Mouse (Mus musculus): ENCODE data around the gene Manea. TPM values are rescaled to one million over a fixed set of nuclear protein-coding genes. Genes with fewer than 3 reads are reported as not detected.
"Not testable (repeated sequence)": the region's sequence is repeated elsewhere in the genome, so short reads cannot be mapped to it uniquely, and the experiment has no call there.

Gene Manea
- 10 to 100 TPM; 19.0 to 19.2 TPM for total RNA-seq (2021)

DNA sequence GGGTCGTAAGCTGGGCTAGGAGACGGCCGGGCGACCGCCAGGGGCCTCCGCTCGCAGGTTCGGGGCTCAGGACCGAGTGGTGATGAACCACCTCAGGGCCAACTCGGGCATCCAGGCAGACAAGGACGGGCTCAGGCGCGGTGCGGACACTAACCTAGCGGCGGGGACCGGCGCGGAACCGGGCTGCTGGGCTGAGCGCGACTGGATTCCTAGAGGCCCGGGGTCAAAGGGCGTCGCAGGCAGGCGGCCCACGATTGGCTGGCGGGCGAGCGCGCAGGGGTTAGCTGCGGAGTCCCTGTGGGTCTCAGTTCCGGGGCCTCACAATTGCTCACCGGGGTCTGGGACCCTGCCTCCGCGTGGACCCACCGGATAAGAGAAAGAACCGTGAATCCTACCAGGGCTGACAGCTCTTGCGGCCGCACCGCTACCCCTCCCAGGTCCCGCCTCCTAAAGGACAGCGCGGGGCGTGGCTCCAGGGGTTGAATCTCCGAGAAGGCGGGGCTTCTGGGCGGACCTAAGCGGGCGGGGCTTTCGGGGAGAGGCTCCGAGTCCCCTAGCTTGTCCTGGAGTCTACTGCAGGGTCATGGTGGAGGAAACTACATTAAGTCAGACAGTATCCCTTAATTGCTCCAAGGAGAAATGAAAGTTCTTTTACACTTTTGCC, at the start of gene Manea:
TSS of gene Manea (minus strand) at position 449 of the 664 bp plus-strand sequence.
- peak; percentile 95 for DNase-seq
- intact Hi-C loops (cut with DNase I): no loop called here

DNA sequence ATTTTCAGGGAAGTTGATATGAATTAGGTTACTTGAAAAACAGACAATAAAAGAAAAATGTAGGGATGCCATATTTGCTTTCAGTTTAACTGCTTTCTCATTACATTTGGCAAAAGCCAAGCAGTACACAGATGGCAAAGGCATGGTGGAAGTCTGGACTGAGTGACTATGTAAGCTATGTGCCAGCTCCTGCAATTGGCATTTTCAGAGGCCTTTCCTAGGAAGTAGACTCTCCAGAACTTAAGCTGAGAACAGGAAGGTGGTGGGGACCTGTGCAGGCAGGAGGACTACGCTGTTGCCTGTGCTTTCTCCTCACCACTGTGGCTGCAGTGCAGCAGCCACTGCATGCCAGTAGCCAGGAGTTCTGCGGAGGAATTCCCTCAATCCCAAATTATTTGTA, 7.9 kb upstream of the Manea start:
- DNase-seq: no peak
- intact Hi-C loops (cut with DNase I): no loop called here

DNA sequence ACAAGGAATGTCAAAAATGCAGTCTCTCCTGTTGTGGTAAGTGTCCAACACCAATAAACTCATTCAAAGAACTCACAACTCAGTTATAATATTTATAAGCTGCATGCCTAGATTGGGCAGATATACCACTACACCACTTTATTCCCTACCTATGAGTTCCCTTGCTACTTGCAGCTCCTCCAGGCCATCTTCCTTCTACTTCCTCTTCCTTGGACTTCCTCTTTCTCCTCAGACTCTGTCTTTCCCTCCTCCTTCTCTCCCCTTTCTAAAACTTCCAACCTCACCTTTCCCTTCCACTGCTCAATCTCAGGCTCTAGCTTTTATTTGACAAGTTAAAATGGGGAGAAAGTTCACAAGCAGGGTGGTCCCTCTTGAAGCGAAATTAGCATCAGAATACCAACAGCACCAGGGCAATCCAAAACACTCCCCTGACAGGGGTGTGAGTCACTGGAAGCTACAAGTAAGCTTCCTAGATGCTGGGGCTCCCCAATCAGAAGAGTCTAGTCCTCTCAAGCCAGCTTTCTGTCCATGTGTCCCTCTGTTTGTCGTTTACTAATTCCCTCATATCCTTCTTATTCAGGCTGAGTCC, 7.0 kb upstream of the Manea start:
- intact Hi-C loops (cut with DNase I): no loop called here
- DNase-seq: no peak

DNA sequence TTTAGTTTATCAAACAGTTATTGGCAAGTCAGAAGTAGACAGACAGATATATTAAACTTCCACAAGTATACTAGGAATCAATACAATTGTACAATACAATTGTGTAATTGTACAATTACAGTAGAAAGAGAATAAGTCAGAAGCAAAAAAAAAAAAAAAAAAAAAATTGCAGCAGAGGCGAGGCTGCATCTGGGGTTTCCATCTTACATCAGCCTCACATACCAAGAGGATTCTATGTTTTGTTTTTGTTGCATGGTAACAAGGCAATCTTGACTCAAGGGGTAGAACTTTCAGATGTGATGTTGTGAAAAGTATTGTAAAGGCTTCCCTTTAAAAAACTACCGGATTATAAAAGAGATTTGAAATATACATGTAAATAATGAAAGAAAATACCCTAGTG, 548 bp upstream of the Manea start:
- intact Hi-C loops (cut with DNase I): no loop called here
- DNase-seq: no peak

DNA sequence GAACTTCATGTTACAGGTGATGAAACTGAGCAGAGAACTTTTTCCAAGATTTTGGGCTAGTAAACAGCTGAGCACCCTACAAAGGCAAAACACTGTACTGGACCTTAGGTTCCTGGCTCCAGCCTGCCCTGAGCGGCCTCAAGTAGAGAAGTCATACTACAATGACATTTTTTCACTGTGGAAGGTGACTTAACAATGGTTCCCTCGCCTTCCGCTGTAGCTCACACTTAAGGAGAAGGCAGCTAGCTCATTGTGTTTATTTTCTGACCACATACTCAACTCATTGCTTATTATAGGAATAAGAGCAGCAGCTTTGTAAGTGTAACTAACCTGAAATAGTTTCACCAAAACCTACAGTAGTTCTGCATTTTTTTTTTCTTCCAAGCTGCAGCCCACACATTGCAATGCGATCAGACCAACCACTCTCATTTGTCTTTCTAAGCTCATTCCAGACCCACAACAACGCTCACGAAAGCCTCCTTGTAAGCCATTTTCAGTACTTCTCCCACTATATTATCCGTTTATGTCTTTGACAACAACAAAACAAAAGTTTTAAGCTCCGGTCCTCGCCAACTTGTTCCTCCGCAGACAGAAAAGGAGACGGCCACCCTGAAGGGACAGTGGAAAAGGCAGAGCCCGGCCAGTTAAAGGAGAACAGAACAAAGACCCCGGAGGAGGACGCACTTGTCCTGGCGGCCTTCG, 799 bp downstream of the Manea start:
- peak in 1 of 2 experiments; percentile 13 for DNase-seq
- intact Hi-C loops (cut with DNase I): no loop called here

DNA sequence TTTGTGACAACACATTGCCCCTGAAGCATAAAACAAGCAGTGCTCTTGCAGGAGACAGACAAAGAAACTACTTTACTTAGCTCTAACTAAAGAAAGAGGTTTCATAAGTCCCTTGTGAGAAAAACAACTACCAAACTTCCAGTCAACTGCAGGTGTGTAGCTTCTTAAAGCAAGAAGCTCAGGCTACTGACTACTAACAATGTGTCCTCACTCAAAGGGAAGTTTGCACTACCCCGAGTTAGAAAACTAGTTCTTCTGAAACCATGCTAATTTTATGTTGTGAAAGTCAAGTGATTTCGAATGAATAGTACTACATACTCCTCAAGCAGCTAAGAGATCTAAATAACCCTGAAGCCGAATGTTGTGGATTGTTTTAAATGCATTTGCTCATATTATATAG, 1.6 kb downstream of the Manea start:
- intact Hi-C loops (cut with DNase I): no loop called here

DNA sequence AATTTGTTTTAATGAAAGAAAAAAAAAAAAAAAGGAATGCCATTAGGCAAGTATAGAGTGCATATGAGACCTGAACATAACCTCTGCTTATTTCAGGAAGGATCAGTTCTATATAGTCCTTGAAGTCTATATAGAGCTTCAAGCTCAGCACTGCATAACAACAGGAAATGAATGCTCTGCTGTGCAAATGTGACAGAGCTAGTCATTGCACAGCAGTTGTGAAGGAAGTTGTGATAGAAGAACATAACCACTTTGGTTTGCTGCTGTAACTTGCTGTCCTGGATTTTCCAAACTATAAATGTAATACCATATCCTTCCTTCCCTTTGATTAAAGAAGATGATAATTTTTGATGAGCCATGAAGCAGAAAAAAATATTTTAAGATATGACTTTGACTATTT, 4.3 kb downstream of the Manea start:
- no peak for DNase-seq
- intact Hi-C loops (cut with DNase I): no loop called here

More for the DNA sequence above, 1.6 kb downstream of the Manea start:
- DNase-seq: no peak

DNA sequence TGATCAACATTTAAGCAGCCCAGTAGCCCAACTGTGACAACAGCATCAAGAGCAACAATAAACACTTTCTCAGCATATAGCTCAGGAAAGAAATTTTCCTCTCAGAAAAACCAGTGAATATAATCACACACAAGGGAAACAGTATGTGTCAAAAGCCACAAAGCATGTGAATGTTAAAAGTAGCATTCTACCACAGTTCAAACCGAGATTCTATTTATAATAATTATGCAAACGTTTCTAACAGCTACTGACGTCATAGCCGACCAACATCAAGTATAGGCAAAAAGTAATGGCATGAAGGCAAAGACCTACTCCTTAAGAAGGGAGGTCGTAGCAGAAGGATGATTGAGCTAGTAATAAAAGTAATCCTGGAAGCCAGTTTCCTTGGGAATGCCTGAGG, 8.1 kb downstream of the Manea start:
- intact Hi-C loops (cut with DNase I): no loop called here
- DNase-seq: no peak

DNA sequence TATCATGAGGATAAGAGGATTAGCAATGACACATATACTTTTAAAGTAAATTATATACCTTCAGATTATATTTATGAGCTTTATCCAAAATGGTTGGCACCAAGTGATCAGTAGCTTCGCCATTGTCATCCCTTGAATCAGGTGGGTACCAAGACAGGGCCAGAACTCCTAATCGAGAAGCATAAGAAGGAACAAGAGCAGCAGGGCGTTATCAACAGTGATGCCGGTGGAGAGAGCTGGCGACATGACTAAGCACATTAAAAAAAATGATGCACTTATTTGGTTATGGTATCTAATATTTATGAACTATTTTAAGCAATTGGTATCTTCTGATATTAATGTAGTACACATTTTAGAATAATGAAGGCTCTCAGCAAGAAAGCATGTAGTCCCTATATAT, 10.1 kb downstream of the Manea start:
- no peak for DNase-seq
- intact Hi-C loops (cut with DNase I): no loop called here

DNA sequence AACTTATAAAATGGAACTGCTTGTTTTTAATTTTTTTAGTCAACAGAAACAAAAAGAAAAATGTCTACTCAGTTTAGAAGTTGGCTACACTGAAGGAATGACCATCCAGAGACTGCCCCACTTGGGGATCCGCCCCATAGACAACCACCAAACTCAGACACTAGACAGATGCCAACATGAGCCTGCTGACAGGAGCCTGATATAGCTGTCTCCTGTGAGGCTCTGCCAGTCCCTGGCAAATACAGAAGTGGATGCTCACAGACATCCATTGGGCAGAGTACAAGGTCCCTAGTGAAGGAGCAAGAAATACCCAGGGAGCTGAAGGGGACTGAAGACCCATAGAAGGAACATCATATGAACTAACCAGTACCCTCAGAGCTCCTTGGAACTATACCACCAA, 42.0 kb downstream of the Manea start:
- intact Hi-C loops (cut with DNase I); DNase-seq: not testable (repeated sequence)

DNA sequence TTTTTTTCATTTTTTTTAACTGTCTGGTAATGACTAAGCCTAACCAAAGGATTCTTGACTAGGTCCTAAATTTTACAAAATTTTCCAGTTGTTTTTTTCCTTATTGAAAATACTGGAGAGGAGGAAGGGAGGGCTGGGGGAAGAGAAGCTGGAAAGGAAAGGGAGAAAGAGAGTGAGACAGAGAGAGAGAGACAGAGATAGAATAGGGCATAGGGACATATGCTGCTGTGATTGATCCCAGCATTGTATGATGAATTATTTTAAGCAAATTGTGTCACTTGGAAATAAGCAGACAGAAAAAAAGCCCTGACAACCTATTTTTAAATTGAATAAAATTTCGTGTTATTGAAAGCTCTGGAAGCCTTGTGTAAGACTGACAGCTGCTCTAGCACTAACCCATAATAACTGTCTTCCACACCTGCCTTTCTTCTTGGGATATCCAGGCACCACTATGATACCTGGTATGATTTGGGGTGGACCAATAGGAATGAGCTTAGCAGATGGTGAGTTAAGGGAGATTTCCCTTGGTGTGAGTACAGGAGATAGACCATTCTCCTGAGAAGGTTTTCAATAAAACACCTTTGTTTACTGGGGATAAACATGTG, 69.5 kb downstream of the Manea start:
- intact Hi-C loops (cut with DNase I): no loop called here
- DNase-seq: no peak

DNA sequence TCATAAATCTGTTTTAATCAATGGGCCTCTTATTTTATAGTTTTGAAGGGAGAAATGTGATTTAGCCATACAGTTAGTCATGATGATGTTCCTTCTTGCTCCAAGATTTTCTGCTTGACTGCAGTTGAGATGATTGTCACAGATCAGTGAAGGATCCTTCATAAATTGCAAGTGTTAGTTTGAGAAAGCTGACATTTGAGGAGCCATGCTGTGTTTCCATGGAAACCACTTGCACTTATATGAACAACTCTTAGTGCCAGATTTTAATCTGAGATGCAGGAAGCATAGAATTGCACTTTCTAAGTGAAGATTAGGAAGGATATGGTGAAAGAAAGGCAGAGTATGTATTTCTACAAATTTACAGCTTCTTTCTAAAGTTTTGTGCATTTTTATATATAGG, 70.4 kb downstream of the Manea start:
- intact Hi-C loops (cut with DNase I): no loop called here
- no peak for DNase-seq

DNA sequence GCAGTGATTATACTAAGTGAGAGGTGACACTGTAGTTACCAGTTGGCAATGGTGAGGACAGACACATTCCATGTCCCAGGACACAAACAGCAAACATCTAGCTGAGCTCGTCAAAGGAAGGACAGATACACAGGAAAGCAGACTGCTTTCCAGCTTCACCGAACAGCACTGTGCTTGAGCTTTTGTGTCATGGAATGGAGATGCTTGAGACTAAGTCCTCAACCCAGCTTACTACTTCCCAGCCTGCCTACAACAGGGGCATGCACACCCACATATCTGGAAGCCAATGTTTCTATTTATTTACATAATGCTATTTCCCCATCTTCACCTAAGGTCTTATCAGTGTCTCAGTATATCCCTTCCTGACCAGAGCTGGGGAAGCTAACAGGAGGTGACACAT, 70.9 kb downstream of the Manea start:
- DNase-seq: no peak
- intact Hi-C loops (cut with DNase I): no loop called here

Measured in heart, postnatal 36 days (tissue).